Mouse (Mus musculus) hindbrain, embryonic 16.5 days (tissue): ENCODE data around the gene Rad54l. TPM values are rescaled to one million over a fixed set of nuclear protein-coding genes. Genes with fewer than 3 reads are reported as not detected.
A peak's percentile ranks its signal among the peaks of the same experiment; 100 is the strongest.

Source experiments
- ATAC-seq: fragments of 200-750 bp; cut with Nextera tagmentation; 2 replicates; pipeline ENCODE4 v1.8.0; 2017; ENCODE audit warnings: moderate TSS enrichment, moderate library complexity
- H3K27ac ChIP-seq: fragments of 300-500 bp; sonication (generic); 2 replicates; pipeline ENCODE4 v1.5.1; 2014; ENCODE audit warnings: low read depth, mild to moderate bottlenecking, control low read depth, low read length, moderate library complexity
- H3K27me3 ChIP-seq: fragments of 300-500 bp; sonication (generic); replicated peaks from 2 replicates; pipeline ENCODE4 v1.6.1; 2014; ENCODE audit warnings: low read length; ENCODE audit not compliant: control insufficient read depth, insufficient read depth
- H3K36me3 ChIP-seq: fragments of 300-500 bp; sonication (generic); 2 replicates; pipeline ENCODE4 v1.6.1; 2014; ENCODE audit warnings: mild to moderate bottlenecking, low read length, moderate library complexity, mixed read lengths; ENCODE audit not compliant: control insufficient read depth, insufficient read depth
- H3K4me1 ChIP-seq: fragments of 300-500 bp; sonication (generic); 2 replicates; pipeline ENCODE4 v1.6.1; 2014; ENCODE audit warnings: low read depth, low read length; ENCODE audit not compliant: control insufficient read depth, insufficient read depth
- H3K4me2 ChIP-seq: fragments of 300-500 bp; sonication (generic); 2 replicates; pipeline ENCODE4 v1.6.1; 2014; ENCODE audit warnings: mild to moderate bottlenecking, low read length, control low read depth, moderate library complexity
- H3K4me3 ChIP-seq: fragments of 300-500 bp; sonication (generic); 2 replicates; pipeline ENCODE4 v1.5.1; 2014; ENCODE audit warnings: mild to moderate bottlenecking, low read length, control low read depth, moderate library complexity
- H3K9ac ChIP-seq: fragments of 300-500 bp; sonication (generic); 2 replicates; pipeline ENCODE4 v1.6.1; 2014; ENCODE audit warnings: low read depth, mild to moderate bottlenecking, control low read depth, low read length, moderate library complexity
- H3K9me3 ChIP-seq: fragments of 300-500 bp; sonication (generic); 2 replicates; pipeline ENCODE4 v1.6.1; 2014; ENCODE audit warnings: mild to moderate bottlenecking, low read length, moderate library complexity; ENCODE audit not compliant: control insufficient read depth
- WGBS: fragments of 180-500 bp; shearing (Covaris S2); extraction: QIAGEN DNeasy Blood & Tissue Kit; methylation state at CpG from one replicate; pipeline ENCODE4 v1.1.7; 2014; 5-methylcytosine and 5-hydroxymethylcytosine counted together
- polyA plus RNA-seq: library from polyadenylated mRNA; unstranded; fragments of >200 nt; fragmentation: Nextera tagmentation; extraction: Ambion mirVana; gene quantifications from 2 replicates; pipeline ENCODE4 v1.2.1, GENCODE M21; 2015

The Rad54l gene
- polyA plus RNA-seq = 7.6 and 9.1 TPM in 2 replicates

GRCm38 (mm10) chr4:116123602-116124519 lies at the start of gene Rad54l, which contains the start of gene Pomgnt1:
Gene Rad54l (minus strand): TSS chr4:116123690.
Gene Pomgnt1 (plus strand): TSS chr4:116123840.
- ATAC-seq = peak; percentile 98
- WGBS = 4% methylated on average over 24 of the region's 24 CpGs
- Histone ChIP-seq H3K9me3 (no peaks in the 10 kb centered on the region), H3K27me3 (no peaks in the 10 kb centered on the region), H3K36me3 (no peaks in the 10 kb centered on the region), H3K4me1 (peaks cover 14% of the 10 kb centered on the region), H3K4me3 (peak within 1 kb of the TSS; percentile 62), H3K9ac (peak within 1 kb of the TSS; percentile 70), H3K4me2 (peak within 1 kb of the TSS; percentile 68), H3K27ac (peak within 1 kb of the TSS; percentile 67)

- ATAC-seq = no peak
- H3K27ac ChIP-seq = no peak within 1 kb of the TSS
- H3K36me3 ChIP-seq = no peaks in the 10 kb centered on the region
Observed at GRCm38 (mm10) chr4:116173072-116173471, 49.6 kb upstream of the Rad54l start, which contains the start of the genes 1700042G07Rik and Gm49337. Gene 1700042G07Rik (plus strand): TSS chr4:116173372. Gene Gm49337 (plus strand): TSS chr4:116173384.

GRCm38 (mm10) chr4:116169353-116169672 lies 45.8 kb upstream of the Rad54l start:
- no peaks in the 10 kb centered on the region for H3K36me3 ChIP-seq
- peak; percentile 60; the same call in 1 of the 2 replicates for ATAC-seq
- WGBS = 69% methylated on average over 3 of the region's 3 CpGs
- no peaks in the 10 kb centered on the region for H3K4me1 ChIP-seq
- no peak overlapping the region for H3K4me3 ChIP-seq
- no peaks in the 10 kb centered on the region for H3K27me3 ChIP-seq
- H3K4me2 ChIP-seq = no peak overlapping the region
- H3K9ac ChIP-seq = no peak overlapping the region
- H3K9me3 ChIP-seq = no peaks in the 10 kb centered on the region
- H3K27ac ChIP-seq = no peak overlapping the region

More at GRCm38 (mm10) chr4:116173072-116173471, 49.6 kb upstream of the Rad54l start, which contains the start of the genes 1700042G07Rik and Gm49337:
- Histone ChIP-seq H3K9ac (no peak within 1 kb of the TSS), H3K9me3 (no peaks in the 10 kb centered on the region), H3K27me3 (no peaks in the 10 kb centered on the region), H3K4me1 (peaks cover 19% of the 10 kb centered on the region), H3K4me3 (no peak within 1 kb of the TSS), H3K4me2 (no peak within 1 kb of the TSS)
- WGBS = 83% methylated on average over 6 of the region's 6 CpGs

GRCm38 (mm10) chr4:116168617-116169352 lies 45.3 kb upstream of the Rad54l start:
- H3K4me3 ChIP-seq = no peak overlapping the region
- H3K36me3 ChIP-seq = no peaks in the 10 kb centered on the region
- peak; percentile 79 for ATAC-seq

GRCm38 (mm10) chr4:116167404-116167803 lies 43.9 kb upstream of the Rad54l start, which contains the start of gene Tspan1:
Gene Tspan1 (minus strand): TSS chr4:116167601.
- WGBS = 33% methylated on average over 7 of the region's 7 CpGs
- Histone ChIP-seq H3K9me3 (no peaks in the 10 kb centered on the region), H3K4me1 (no peaks in the 10 kb centered on the region), H3K4me2 (no peak within 1 kb of the TSS), H3K9ac (no peak within 1 kb of the TSS), H3K27me3 (no peaks in the 10 kb centered on the region), H3K27ac (no peak within 1 kb of the TSS), H3K36me3 (no peaks in the 10 kb centered on the region), H3K4me3 (no peak within 1 kb of the TSS)
- no peak for ATAC-seq

More at GRCm38 (mm10) chr4:116168617-116169352, 45.3 kb upstream of the Rad54l start:
- Histone ChIP-seq H3K27me3 (no peaks in the 10 kb centered on the region), H3K9ac (no peak overlapping the region), H3K27ac (no peak overlapping the region), H3K4me2 (no peak overlapping the region), H3K9me3 (no peaks in the 10 kb centered on the region), H3K4me1 (no peaks in the 10 kb centered on the region)
- WGBS = 73% methylated on average over 8 of the region's 8 CpGs

- Histone ChIP-seq H3K4me2 (no peak overlapping the region), H3K9me3 (no peaks in the 10 kb centered on the region), H3K9ac (no peak overlapping the region), H3K4me3 (no peak overlapping the region), H3K36me3 (no peaks in the 10 kb centered on the region), H3K27ac (no peak overlapping the region), H3K4me1 (no peaks in the 10 kb centered on the region), H3K27me3 (no peaks in the 10 kb centered on the region)
- ATAC-seq = no peak
- WGBS = 74% methylated on average over 8 of the region's 8 CpGs
Observed at GRCm38 (mm10) chr4:116165708-116166407, 42.4 kb upstream of the Rad54l start.

GRCm38 (mm10) chr4:116164759-116165554 lies 41.5 kb upstream of the Rad54l start:
- 77% methylated on average over 2 of the region's 2 CpGs for WGBS
- no peak overlapping the region for H3K4me2 ChIP-seq

GRCm38 (mm10) chr4:116162142-116162541 lies 38.7 kb upstream of the Rad54l start:
- Histone ChIP-seq H3K27me3 (no peaks in the 10 kb centered on the region), H3K36me3 (peaks cover 19% of the 10 kb centered on the region), H3K9ac (no peak overlapping the region; the same call in 1 of the 2 replicates), H3K4me2 (no peak overlapping the region), H3K4me3 (no peak overlapping the region), H3K27ac (no peak overlapping the region), H3K4me1 (no peaks in the 10 kb centered on the region), H3K9me3 (no peaks in the 10 kb centered on the region)
- no peak for ATAC-seq
- WGBS = 78% methylated on average over 4 of the region's 4 CpGs

More at GRCm38 (mm10) chr4:116164759-116165554, 41.5 kb upstream of the Rad54l start:
- ATAC-seq = no peak
- no peaks in the 10 kb centered on the region for H3K4me1 ChIP-seq
- no peaks in the 10 kb centered on the region for H3K27me3 ChIP-seq
- no peaks in the 10 kb centered on the region for H3K36me3 ChIP-seq
- no peaks in the 10 kb centered on the region for H3K9me3 ChIP-seq
- H3K9ac ChIP-seq = no peak overlapping the region
- H3K4me3 ChIP-seq = no peak overlapping the region
- H3K27ac ChIP-seq = no peak overlapping the region
